Mouse (Mus musculus) heart, embryonic 10.5 days (tissue): ENCODE results near the gene Aoc2. TPM values are rescaled to one million over a fixed set of nuclear protein-coding genes. Genes with fewer than 3 reads are reported as not detected.
A peak's percentile ranks its signal among the peaks of the same experiment; 100 is the strongest.
"Not testable (repeated sequence)": the region's sequence is repeated elsewhere in the genome, so short reads cannot be mapped to it uniquely, and the experiment has no call there.

ENCODE experiments used
- DNase-seq: peaks from one replicate; pipeline ENCODE4 v3.0.0-alpha.2; 2017; ENCODE audit warnings: low spot score
- H3K27ac ChIP-seq: fragments of 300-500 bp; sonication (generic); 2 replicates; pipeline ENCODE4 v1.5.1; 2016; ENCODE audit warnings: mild to moderate bottlenecking
- H3K27me3 ChIP-seq: fragments of 300-500 bp; sonication (generic); 2 replicates; pipeline ENCODE4 v1.6.1; 2016; ENCODE audit warnings: mild to moderate bottlenecking; ENCODE audit not compliant: poor library complexity, insufficient read depth, severe bottlenecking
- H3K36me3 ChIP-seq: fragments of 300-500 bp; sonication (generic); 2 replicates; pipeline ENCODE4 v1.6.1; 2016; ENCODE audit warnings: mild to moderate bottlenecking, moderate library complexity
- H3K4me1 ChIP-seq: fragments of 300-500 bp; sonication (generic); 2 replicates; pipeline ENCODE4 v1.6.1; 2016; ENCODE audit warnings: mild to moderate bottlenecking
- H3K4me3 ChIP-seq: fragments of 300-500 bp; sonication (generic); 2 replicates; pipeline ENCODE4 v1.5.1; 2016; ENCODE audit warnings: mild to moderate bottlenecking, moderate library complexity
- H3K9me3 ChIP-seq: fragments of 300-500 bp; sonication (generic); 2 replicates; pipeline ENCODE4 v1.6.1; 2016; ENCODE audit warnings: mild to moderate bottlenecking, moderate library complexity
- whole genome bisulfite sequencing: fragments of 180-500 bp; shearing (Covaris S2); methylation state at CpG from one replicate; pipeline ENCODE4 v1.1.7; 2016; 5-methylcytosine and 5-hydroxymethylcytosine counted together
- polyA plus RNA-seq: library from polyadenylated mRNA; unstranded; fragments of >200 nt; fragmentation: Nextera tagmentation; extraction: Ambion mirVana; gene quantifications from 2 replicates; pipeline ENCODE4 v1.2.1, GENCODE M21; 2016

The Aoc2 gene
- polyA plus RNA-seq, 1 experiment from 2014 or later: 1.4 TPM

- H3K27me3 ChIP-seq: no peaks in the 10 kb centered on the region
- peak overlapping the region; percentile 88; the same call in 1 of the 2 replicates for H3K27ac ChIP-seq
- 65% methylated on average over 7 of the region's 7 CpGs for WGBS
- H3K4me3 ChIP-seq: peak overlapping the region; percentile 89
- peaks cover 13% of the 10 kb centered on the region for H3K4me1 ChIP-seq
- no peaks in the 10 kb centered on the region for H3K9me3 ChIP-seq
- no peak for DNase-seq
- H3K36me3 ChIP-seq: peaks cover 28% of the 10 kb centered on the region
Observed at GRCm38 (mm10) chr11:101300881-101301280, 24.0 kb upstream of the Aoc2 start.

GRCm38 (mm10) chr11:101301299-101302003, 23.4 kb upstream of the Aoc2 start:
- Histone ChIP-seq H3K4me1 (peaks cover 13% of the 10 kb centered on the region), H3K9me3 (no peaks in the 10 kb centered on the region), H3K4me3 (peak overlapping the region; percentile 89), H3K27ac (peak overlapping the region; percentile 88), H3K36me3 (peaks cover 24% of the 10 kb centered on the region), H3K27me3 (no peaks in the 10 kb centered on the region)
- no peak for DNase-seq
- WGBS: 12% methylated on average over 26 of the region's 26 CpGs

- H3K9me3 ChIP-seq: no peaks in the 10 kb centered on the region
Observed at GRCm38 (mm10) chr11:101302004-101302798, 22.7 kb upstream of the Aoc2 start, which contains the start of gene Becn1. TSS of gene Becn1 (minus strand) at chr11:101302286.

GRCm38 (mm10) chr11:101307744-101308143, 17.1 kb upstream of the Aoc2 start:
- Histone ChIP-seq H3K27me3 (no peaks in the 10 kb centered on the region), H3K4me1 (no peaks in the 10 kb centered on the region), H3K27ac (no peak overlapping the region), H3K9me3 (no peaks in the 10 kb centered on the region), H3K36me3 (no peaks in the 10 kb centered on the region), H3K4me3 (no peak overlapping the region)
- DNase-seq: no peak
- WGBS: 27% methylated on average over 5 of the region's 5 CpGs

More at GRCm38 (mm10) chr11:101302004-101302798, 22.7 kb upstream of the Aoc2 start, which contains the start of gene Becn1:
- Histone ChIP-seq H3K36me3 (peaks cover 18% of the 10 kb centered on the region), H3K4me3 (peak within 1 kb of the TSS; percentile 89), H3K27ac (peak within 1 kb of the TSS; percentile 88), H3K4me1 (peaks cover 13% of the 10 kb centered on the region), H3K27me3 (no peaks in the 10 kb centered on the region)
- peak; percentile 98 for DNase-seq
- WGBS: 7% methylated on average over 39 of the region's 39 CpGs

- no peaks in the 10 kb centered on the region for H3K9me3 ChIP-seq
- no peak overlapping the region for H3K4me3 ChIP-seq
- 83% methylated on average over 3 of the region's 3 CpGs for WGBS
- H3K27me3 ChIP-seq: no peaks in the 10 kb centered on the region
- no peaks in the 10 kb centered on the region for H3K4me1 ChIP-seq
- H3K36me3 ChIP-seq: no peaks in the 10 kb centered on the region
- no peak for DNase-seq
- H3K27ac ChIP-seq: no peak overlapping the region
Observed at GRCm38 (mm10) chr11:101311083-101311482, 13.8 kb upstream of the Aoc2 start.

- Histone ChIP-seq H3K27ac (no peak overlapping the region), H3K36me3 (no peaks in the 10 kb centered on the region), H3K4me3 (no peak overlapping the region), H3K4me1 (peaks cover 7% of the 10 kb centered on the region; the same call in 1 of the 2 replicates), H3K27me3 (no peaks in the 10 kb centered on the region), H3K9me3 (no peaks in the 10 kb centered on the region)
- WGBS: 73% methylated on average over 3 of the region's 3 CpGs
- DNase-seq: no peak
Observed at GRCm38 (mm10) chr11:101312150-101312549, 12.7 kb upstream of the Aoc2 start.

GRCm38 (mm10) chr11:101314567-101314966, 10.3 kb upstream of the Aoc2 start:
- Histone ChIP-seq H3K4me1 (peaks cover 17% of the 10 kb centered on the region), H3K4me3 (no peak overlapping the region), H3K9me3 (no peaks in the 10 kb centered on the region), H3K27me3 (no peaks in the 10 kb centered on the region), H3K27ac (peak overlapping the region; percentile 32; the same call in 1 of the 2 replicates), H3K36me3 (peaks cover 20% of the 10 kb centered on the region)
- DNase-seq: no peak
- WGBS: 89% methylated on average over 1 of the region's 1 CpGs

- no peaks in the 10 kb centered on the region for H3K9me3 ChIP-seq
- 77% methylated on average over 8 of the region's 8 CpGs for WGBS
- H3K4me1 ChIP-seq: peaks cover 17% of the 10 kb centered on the region
- peak overlapping the region; percentile 98 for H3K4me3 ChIP-seq
- H3K36me3 ChIP-seq: peaks cover 26% of the 10 kb centered on the region
- no peak for DNase-seq
- H3K27me3 ChIP-seq: no peaks in the 10 kb centered on the region
- peak overlapping the region; percentile 95 for H3K27ac ChIP-seq
Observed at GRCm38 (mm10) chr11:101315082-101315650, 9.7 kb upstream of the Aoc2 start.

- peak; percentile 96 for DNase-seq
- no peaks in the 10 kb centered on the region for H3K27me3 ChIP-seq
- H3K9me3 ChIP-seq: no peaks in the 10 kb centered on the region
- WGBS: under 1% methylated on average over 62 of the region's 62 CpGs
- peaks cover 33% of the 10 kb centered on the region for H3K36me3 ChIP-seq
- peaks cover 17% of the 10 kb centered on the region for H3K4me1 ChIP-seq
- peak within 1 kb of the TSS; percentile 98 for H3K4me3 ChIP-seq
- H3K27ac ChIP-seq: peak within 1 kb of the TSS; percentile 95
Observed at GRCm38 (mm10) chr11:101315665-101316500, 9.0 kb upstream of the Aoc2 start, which contains the start of gene Psme3. TSS of gene Psme3 (plus strand) at chr11:101316213.

GRCm38 (mm10) chr11:101316501-101316917, 8.4 kb upstream of the Aoc2 start:
- no peaks in the 10 kb centered on the region for H3K9me3 ChIP-seq
- under 1% methylated on average over 17 of the region's 17 CpGs for WGBS
- peak overlapping the region; percentile 95 for H3K27ac ChIP-seq
- peak; percentile 89 for DNase-seq
- peaks cover 39% of the 10 kb centered on the region for H3K36me3 ChIP-seq
- H3K4me1 ChIP-seq: peaks cover 17% of the 10 kb centered on the region
- H3K4me3 ChIP-seq: peak overlapping the region; percentile 98
- H3K27me3 ChIP-seq: no peaks in the 10 kb centered on the region

GRCm38 (mm10) chr11:101323609-101324008, 1.3 kb upstream of the Aoc2 start:
- H3K36me3 ChIP-seq: peaks cover 79% of the 10 kb centered on the region
- H3K27ac ChIP-seq: no peak overlapping the region
- no peaks in the 10 kb centered on the region for H3K9me3 ChIP-seq
- DNase-seq: peak; percentile 88
- H3K4me1 ChIP-seq: no peaks in the 10 kb centered on the region
- no peak overlapping the region for H3K4me3 ChIP-seq
- H3K27me3 ChIP-seq: no peaks in the 10 kb centered on the region
- 25% methylated on average over 4 of the region's 4 CpGs for WGBS

- not testable (repeated sequence) for H3K4me1 ChIP-seq, H3K4me3 ChIP-seq, DNase-seq, H3K27ac ChIP-seq, H3K27me3 ChIP-seq, H3K9me3 ChIP-seq
- peaks cover 64% of the 10 kb centered on the region for H3K36me3 ChIP-seq
- 91% methylated on average over 11 of the region's 11 CpGs for WGBS
Observed at GRCm38 (mm10) chr11:101325201-101325600, 338 bp downstream of the Aoc2 start.
